Mouse (Mus musculus): ENCODE measurements at regions not wholly inside any gene's neighbourhood (a gene's known extent, or its start where the extent isn't known, plus 50 kb on each side); places are given as distances from the start of the nearest gene placed in this dataset.

DNA sequence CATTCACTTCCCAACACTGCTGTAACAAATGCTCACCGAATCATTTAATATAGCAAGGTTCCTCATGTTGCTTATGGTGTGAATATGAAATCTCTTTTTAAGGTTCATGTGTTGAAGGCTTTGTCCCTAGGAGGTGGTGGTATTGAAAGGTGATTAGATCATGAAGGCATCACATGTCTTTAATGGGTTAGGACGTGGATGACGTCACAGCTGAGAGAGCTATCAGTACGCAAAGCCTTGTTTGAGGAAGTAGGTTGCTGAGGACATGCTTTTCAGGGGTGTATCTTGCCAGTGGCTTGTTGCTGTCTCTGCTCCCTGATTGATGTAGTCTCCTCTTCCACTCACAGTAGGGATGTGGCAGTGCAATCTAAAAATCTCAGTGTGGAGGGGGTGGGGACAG, 69.8 kb upstream of the Arsj start:
- DNase-seq (ENCODE audit: low spot score): no peak

DNA sequence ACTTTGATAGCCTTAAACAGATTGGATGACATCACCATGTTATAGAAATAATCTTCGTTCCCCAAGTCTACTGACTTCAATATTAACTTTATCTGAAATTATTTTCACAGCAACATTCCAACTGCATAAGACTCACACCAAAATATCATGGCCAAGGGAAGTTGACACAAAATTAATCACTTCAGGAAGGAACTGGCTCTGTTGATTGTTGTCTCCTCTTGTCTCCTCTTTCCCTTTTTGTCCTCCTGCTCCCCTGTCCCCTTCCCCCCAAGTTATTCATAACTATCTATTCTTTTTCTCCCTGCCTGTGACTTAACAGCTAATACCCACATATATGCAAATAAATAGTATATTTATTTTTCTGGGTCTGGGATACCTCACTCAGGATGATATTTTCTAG, 67.6 kb upstream of the Arsj start:
- no peak for DNase-seq (ENCODE audit: low spot score)

DNA sequence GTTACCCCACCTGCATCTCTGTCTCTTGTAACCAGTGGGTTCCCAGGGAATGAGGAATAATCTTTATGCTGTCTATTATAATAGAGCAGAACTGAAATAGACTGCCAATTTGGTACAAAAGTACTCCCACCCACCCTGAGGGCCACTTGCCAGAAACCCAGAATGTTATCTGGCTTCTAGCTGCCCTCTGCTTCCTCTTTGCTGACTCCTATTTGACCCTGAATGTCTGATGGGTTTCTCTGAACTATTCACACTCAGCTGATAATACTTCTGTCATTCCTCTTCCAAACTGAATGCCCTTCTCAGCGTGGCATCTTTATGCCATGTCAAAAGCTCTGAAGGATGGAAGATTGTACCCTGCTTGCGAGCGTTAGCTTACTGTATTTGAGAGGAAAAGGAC, 64.2 kb upstream of the Arsj start:
- no peak for DNase-seq (ENCODE audit: low spot score)

DNA sequence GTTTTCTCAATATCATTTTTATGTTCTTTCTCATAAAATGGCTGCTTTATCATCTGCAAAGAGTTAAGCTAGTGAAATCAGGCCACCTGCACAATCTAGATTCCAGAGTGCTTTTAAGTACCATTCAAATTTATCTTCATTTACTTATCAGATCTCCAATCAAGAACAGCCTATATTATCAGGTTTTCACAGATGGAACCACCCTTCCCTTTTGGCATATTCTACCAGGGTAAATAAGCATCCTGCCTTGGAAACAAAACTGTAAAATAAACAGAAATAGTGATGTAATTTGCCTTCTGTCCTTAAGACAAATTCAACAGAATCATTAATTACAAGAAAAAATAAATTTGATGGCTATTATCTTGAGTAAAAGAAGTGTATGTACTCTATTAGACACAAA, 55.2 kb upstream of the Arsj start:
- DNase-seq (ENCODE audit: low spot score): no peak

Data from gastrocnemius, adult 18-20 months (tissue).